Mouse (Mus musculus): ENCODE results near the gene Plbd2. TPM values are rescaled to one million over a fixed set of nuclear protein-coding genes. Genes with fewer than 3 reads are reported as not detected.
A peak's percentile ranks its signal among the peaks of the same experiment; 100 is the strongest.

Plbd2 gene
- total RNA-seq, 2 experiments from 2014 or later: 2.0 to 2.1 TPM

GRCm38 (mm10) chr5:120481205-120481604 lies 22.2 kb downstream of the Plbd2 start:
- no peak for ATAC-seq (replicated peaks; ENCODE audit: low FRiP score, poor library complexity, severe bottlenecking)

DNA sequence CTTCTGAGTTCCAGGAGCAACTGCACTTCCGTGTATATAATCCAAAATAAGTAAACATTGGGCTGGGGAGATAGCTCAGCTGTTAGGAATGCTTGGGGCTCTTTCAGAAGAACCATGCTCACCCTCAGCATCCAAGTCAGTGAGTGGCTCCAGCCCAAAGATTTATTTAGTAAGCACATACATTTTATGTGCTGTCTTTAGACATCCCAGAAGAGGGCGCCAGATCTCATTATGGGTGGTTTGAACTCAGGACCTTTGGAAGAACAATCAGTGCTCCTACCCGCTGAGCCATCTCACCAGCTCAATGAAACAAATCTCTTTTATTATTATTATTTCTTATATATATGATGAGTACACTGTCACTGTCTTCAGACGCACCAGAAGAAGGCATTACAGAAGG lies 23.9 kb downstream of the Plbd2 start:
- no peak for ATAC-seq (replicated peaks; ENCODE audit: low FRiP score, poor library complexity, severe bottlenecking)

- no peak for ATAC-seq (replicated peaks; ENCODE audit: low FRiP score, poor library complexity, severe bottlenecking)
Observed at GRCm38 (mm10) chr5:120477993-120478392, 25.4 kb downstream of the Plbd2 start.

GRCm38 (mm10) chr5:120476296-120476695 lies 27.1 kb downstream of the Plbd2 start, which contains the start of gene Sds:
Gene Sds, plus strand, starts transcription at chr5:120476526.
- no peak for ATAC-seq (replicated peaks; ENCODE audit: low FRiP score, poor library complexity, severe bottlenecking)

DNA sequence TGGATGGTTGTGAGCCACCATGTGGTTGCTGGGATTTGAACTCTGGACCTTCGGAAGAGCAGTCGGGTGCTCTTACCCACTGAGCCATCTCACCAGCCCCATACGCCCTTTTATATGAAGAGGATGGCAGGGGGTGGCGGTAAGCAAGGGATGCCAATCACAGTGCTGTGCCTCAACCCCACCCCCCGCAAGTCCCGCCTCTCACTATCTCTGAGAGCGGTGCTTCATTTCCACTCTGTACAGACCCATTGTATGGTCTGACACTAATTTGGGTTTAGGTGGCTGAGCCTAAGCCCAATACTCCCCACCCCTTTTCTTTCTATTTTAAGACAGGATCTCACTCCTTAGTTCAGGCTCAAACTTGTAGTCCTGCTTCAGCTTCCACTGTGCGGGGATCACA lies 27.6 kb downstream of the Plbd2 start:
- ATAC-seq (replicated peaks; ENCODE audit: low FRiP score, poor library complexity, severe bottlenecking): no peak

GRCm38 (mm10) chr5:120473361-120473760 lies 30.1 kb downstream of the Plbd2 start:
- no peak for ATAC-seq (replicated peaks; ENCODE audit: low FRiP score, poor library complexity, severe bottlenecking)

DNA sequence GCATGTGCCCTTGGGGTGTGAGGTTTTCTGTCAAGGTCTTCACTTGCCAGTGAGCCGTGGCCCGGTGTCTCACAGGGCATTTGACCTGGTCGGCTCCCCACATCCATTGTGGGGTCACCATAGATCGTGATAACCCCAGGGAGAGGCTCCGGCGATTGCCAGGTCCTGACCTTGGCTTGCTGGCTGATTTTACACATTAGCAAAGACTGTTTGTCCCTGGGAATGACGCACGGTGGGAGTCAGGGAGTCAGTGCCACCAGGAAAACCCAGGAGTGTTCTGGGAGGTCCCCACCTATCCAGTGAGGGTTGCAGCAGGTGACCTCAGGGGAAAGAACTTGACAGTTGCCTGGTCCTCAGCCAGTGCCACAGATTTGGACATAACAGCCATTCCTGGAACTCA lies 30.7 kb downstream of the Plbd2 start, which contains the start of gene Sdsl:
Gene Sdsl, minus strand, starts transcription at position 41 of the 400 bp plus-strand sequence.
- ATAC-seq (replicated peaks; ENCODE audit: low FRiP score, poor library complexity, severe bottlenecking): no peak

- no peak for ATAC-seq (replicated peaks; ENCODE audit: low FRiP score, poor library complexity, severe bottlenecking)
Observed at GRCm38 (mm10) chr5:120471538-120471937, 31.9 kb downstream of the Plbd2 start.

DNA sequence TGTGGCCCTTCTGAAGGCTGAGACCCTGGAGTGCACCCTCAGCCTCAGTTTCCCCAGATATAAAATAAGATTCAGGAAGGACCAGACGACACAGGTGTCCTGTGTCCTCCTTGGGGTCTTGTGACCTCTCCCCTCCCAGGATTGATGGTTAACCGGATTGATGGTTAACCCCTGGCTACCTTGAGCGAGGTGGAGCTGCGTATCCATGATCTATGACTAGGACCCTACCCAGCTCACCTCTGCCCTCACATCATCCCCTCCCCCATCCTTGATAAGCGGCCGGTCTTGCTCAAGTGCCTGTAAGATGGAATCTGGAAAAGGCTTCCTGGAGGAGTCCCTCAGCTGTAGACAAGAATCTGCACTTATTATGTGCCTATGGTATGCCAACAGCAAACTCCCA lies 34.6 kb downstream of the Plbd2 start:
- no peak for ATAC-seq (replicated peaks; ENCODE audit: low FRiP score, poor library complexity, severe bottlenecking)

GRCm38 (mm10) chr5:120468336-120468735 lies 35.1 kb downstream of the Plbd2 start:
- ATAC-seq (replicated peaks; ENCODE audit: low FRiP score, poor library complexity, severe bottlenecking): no peak

DNA sequence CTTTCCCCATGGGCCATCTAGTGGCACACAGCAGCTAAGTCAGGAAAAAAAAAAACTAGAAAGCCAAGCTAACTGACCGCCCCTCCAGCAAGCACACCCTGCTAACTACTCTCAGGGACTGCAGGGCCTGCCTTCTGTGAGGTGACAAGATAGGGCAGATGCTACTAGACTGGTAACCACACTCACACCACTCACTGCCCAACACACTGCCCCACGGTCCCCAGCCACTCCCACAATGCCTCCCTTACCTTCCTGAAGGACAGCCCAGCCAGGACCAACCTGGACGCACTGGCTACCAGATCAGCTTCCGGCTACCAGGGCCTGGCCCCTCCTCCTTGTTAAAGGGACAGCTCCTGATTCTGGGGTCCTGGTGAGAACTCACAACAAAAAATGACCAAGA lies 36.4 kb downstream of the Plbd2 start:
- no peak for ATAC-seq (replicated peaks; ENCODE audit: low FRiP score, poor library complexity, severe bottlenecking)

DNA sequence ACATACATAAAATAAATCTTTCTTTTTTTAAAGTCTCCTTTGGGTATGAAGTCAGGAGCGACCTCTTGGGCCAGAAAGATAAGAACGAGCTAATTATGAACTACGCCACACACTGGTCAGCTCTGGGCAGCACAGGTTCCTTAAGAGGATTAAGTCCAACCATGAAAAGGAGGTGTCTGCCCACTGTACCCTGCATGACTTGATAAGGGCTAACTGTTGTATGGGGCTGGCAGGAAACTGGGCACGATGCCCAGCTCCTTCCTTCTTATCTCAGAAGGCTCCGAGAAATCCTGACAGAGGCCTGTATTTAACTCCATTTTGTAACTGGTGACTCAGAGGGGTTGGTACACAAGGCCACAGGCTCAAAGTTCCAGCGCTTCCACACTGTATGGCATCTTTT lies 37.6 kb downstream of the Plbd2 start:
- ATAC-seq (replicated peaks; ENCODE audit: low FRiP score, poor library complexity, severe bottlenecking): peak; percentile 92

DNA sequence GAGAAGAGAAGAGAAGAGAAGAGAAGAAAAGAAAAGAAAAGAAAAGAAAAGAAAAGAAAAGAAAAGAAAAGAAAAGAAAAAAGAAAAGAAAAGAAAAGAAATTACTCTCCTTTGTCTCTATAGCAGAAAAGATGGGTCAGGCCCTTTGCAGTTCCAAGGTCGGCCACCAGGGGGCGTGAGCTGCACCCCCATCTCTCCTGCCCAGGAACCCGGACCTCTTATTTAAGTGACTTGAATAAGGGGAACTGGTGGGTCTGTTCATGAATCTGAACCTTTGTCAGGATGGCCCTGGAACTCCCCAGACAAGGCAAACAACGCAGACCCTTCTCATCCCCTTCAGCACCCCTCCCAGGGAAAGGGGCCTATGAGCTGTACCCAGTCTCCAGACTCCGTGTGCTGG lies 38.4 kb downstream of the Plbd2 start:
- ATAC-seq (replicated peaks; ENCODE audit: low FRiP score, poor library complexity, severe bottlenecking): no peak

DNA sequence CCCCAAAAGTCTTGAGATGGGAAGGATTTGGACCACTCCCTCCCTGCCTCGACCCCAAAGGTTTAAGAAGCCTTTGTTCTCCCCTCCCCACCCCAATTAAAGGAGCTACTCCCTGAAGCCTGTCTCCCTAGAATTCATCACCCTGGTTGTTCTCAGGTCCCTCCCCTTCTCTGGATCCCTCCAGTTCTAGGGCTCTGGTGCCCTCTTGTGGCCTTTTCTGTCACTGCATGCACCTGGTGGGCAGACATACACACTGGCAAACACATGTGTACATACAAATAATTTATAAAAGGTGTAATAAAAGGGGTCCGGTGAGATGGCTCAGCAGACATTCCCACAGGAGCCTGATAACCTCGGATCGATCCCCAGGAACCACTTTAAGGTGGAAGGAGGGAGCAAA lies 39.1 kb downstream of the Plbd2 start:
- no peak for ATAC-seq (replicated peaks; ENCODE audit: low FRiP score, poor library complexity, severe bottlenecking)

DNA sequence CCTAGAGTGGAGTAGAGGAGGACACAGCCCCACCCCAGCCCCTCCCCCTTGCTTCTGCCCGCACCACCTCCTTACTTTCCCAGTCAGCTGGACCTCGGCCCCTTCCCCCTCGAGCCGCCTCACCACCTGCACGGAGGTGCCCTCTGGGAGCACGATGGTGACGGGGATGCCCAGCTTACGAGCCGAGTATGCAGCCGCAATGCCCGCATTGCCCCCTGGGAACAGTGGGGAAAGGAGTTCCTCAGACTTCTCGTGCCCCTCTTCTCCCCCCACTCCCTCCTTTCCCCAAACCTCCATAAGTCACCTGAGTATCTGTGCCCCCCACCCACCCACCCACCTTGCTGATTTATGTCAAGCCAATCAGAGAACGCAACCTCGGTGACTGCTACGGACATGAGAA lies 41.5 kb downstream of the Plbd2 start:
- no peak for ATAC-seq (replicated peaks; ENCODE audit: low FRiP score, poor library complexity, severe bottlenecking)

DNA sequence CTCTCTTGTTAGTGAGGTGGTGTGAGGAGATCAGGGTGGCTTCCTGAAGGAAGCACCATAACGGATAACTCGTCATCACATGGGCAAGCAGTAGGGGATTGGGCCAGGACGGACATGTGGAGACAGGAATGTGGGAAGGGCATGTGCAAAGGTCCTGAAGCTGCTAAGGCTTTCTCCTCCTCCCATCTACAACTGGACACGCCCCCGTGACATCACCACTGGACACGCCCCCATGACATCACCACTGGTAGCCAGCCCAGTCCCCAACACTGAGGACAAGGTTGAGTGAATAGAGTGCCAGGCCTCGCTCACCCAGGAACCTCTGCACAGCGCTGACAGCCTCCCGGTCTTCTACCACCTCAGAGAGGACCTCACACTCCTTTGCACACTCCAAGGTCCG lies 44.3 kb downstream of the Plbd2 start:
- ATAC-seq (replicated peaks; ENCODE audit: low FRiP score, poor library complexity, severe bottlenecking): 0 out of 2 replicates have a peak, but pooled peaks have one; percentile 31

- ATAC-seq (replicated peaks; ENCODE audit: low FRiP score, poor library complexity, severe bottlenecking): no peak
Observed at GRCm38 (mm10) chr5:120457628-120458027, 45.8 kb downstream of the Plbd2 start.

GRCm38 (mm10) chr5:120456841-120457554 lies 46.4 kb downstream of the Plbd2 start:
- ATAC-seq (replicated peaks; ENCODE audit: low FRiP score, poor library complexity, severe bottlenecking): no peak

DNA sequence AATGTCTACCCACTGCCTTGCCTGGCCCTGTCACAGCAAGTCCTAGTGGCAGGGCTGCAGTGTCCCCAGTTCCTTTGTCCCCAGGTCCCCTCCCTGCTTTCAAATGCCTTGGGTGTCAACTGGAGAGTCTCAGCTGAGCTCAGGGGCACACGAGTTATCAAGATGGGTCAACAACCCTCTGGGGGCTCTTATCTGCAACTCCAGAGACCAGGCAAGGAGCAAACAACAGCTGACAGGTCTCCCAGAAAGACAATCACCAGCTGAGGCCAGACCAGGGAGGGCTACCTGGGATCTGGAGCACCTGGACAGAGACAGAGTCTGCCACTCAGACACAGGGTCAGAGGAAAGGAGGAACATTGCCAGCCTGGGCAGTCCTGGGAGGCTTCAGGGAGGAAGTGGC lies 47.2 kb downstream of the Plbd2 start:
- no peak for ATAC-seq (replicated peaks; ENCODE audit: low FRiP score, poor library complexity, severe bottlenecking)

- ATAC-seq (replicated peaks; ENCODE audit: low FRiP score, poor library complexity, severe bottlenecking): no peak
Observed at GRCm38 (mm10) chr5:120454756-120455337, 48.6 kb downstream of the Plbd2 start.

DNA sequence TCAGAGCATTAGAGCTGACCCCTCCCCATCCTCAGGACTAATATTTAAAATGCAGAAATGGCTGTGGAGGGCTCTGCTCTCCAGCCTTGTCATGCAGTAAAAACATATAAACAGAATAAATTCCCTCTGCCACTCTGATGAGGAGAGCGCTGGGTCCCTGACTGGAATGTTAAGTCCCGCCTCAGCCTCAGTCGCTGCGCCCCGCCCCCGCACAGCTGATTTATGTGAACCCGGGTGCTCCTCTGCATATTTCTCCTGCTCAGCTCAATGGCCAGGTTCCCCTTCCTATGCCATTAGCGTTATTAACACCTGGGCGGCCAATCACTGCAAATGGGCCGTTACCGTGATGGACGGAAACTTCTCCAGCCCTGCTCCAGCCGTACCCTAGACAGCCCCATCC lies 56.1 kb downstream of the Plbd2 start:
- no peak for ATAC-seq (replicated peaks; ENCODE audit: low FRiP score, poor library complexity, severe bottlenecking)

DNA sequence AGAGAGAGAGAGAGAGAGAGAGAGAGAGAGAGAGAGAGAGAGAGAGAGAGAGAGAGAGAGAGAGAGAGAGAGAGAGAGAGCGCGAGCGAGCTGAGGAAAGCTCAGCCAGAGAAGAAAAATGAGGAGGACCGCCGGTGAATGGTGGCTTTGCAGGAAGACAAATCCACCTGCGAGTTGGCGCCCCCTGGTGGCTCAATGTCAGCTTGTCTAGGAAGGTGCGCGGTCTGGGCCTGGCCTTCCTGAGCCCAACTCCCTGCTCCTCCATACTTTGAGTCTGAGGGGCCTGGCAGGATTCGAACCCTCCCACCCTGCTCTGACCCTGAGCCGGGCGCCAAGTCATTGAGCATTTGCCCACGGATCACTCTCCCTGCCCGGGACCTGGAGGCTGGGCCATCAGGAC lies 62.7 kb downstream of the Plbd2 start:
- ATAC-seq (replicated peaks; ENCODE audit: low FRiP score, poor library complexity, severe bottlenecking): peak; percentile 56
